16 mouse cellular contexts compared by ENCODE assay signal in genomic region chr6:148751400-148751799, GRCm38 (mm10).
DNase-seq lines count a peak whose midpoint lies in the region; ATAC-seq and TF ChIP-seq lines count a peak whose summit lies in the region.
"Had no signal": no experiment of that assay in that cellular context is flagged by ENCODE, and none has a peak within 500 bp of the region (broad histone marks: within the 10 kb centered on the region; RNA-seq: fewer than 3 reads in every experiment).

No protein-coding gene starts in this region.

- peak; percentile 60; the same call in 1 of the 2 replicates for TF ChIP-seq CTCF in kidney, postnatal 0 days (IDR thresholded peaks at IDR 0.05; ENCODE audit: low read depth)

- H3K27ac ChIP-seq in embryonic facial prominence, embryonic 11.5 days (replicated peaks; ENCODE audit: low read depth, low read length), result no peak overlapping the region
- no peak overlapping the region for H3K27ac ChIP-seq in embryonic facial prominence, embryonic 10.5 days (replicated peaks)
- H3K27ac ChIP-seq in kidney, postnatal 0 days, result no peak overlapping the region
- no peak overlapping the region for H3K27ac ChIP-seq in kidney, embryonic 15.5 days
- no peak overlapping the region for H3K27ac ChIP-seq in neural tube, embryonic 14.5 days (ENCODE audit: low read depth, low read length)
- no peak overlapping the region for H3K27ac ChIP-seq in neural tube, embryonic 15.5 days (replicated peaks)
- H3K27ac ChIP-seq in kidney, embryonic 14.5 days (ENCODE audit: low read depth, low read length), result no peak overlapping the region
- H3K27ac ChIP-seq: limb, embryonic 12.5 days had no signal

- no peak overlapping the region for H3K4me2 ChIP-seq in embryonic facial prominence, embryonic 11.5 days (ENCODE audit: low read depth, low read length)
- H3K4me2 ChIP-seq in kidney, postnatal 0 days (ENCODE audit: low read length), result no peak overlapping the region
- no peak overlapping the region for H3K4me2 ChIP-seq in kidney, embryonic 15.5 days
- H3K4me2 ChIP-seq in neural tube, embryonic 14.5 days (ENCODE audit: low read depth, low read length), result no peak overlapping the region
- no peak overlapping the region for H3K4me2 ChIP-seq in neural tube, embryonic 15.5 days
- no peak overlapping the region for H3K4me2 ChIP-seq in kidney, embryonic 14.5 days (replicated peaks; ENCODE audit: low read depth, low read length)
- H3K4me2 ChIP-seq: limb, embryonic 12.5 days had no signal

- H3K4me1 ChIP-seq in embryonic facial prominence, embryonic 11.5 days (ENCODE audit: control insufficient read depth, insufficient read depth, low read length), result no peaks in the 10 kb centered on the region
- H3K4me1 ChIP-seq in embryonic facial prominence, embryonic 10.5 days, result no peaks in the 10 kb centered on the region
- H3K4me1 ChIP-seq in kidney, postnatal 0 days (replicated peaks; ENCODE audit: insufficient read depth, low read length), result no peaks in the 10 kb centered on the region
- no peaks in the 10 kb centered on the region for H3K4me1 ChIP-seq in kidney, embryonic 15.5 days
- no peaks in the 10 kb centered on the region for H3K4me1 ChIP-seq in neural tube, embryonic 14.5 days (ENCODE audit: control insufficient read depth, insufficient read depth, low read length)
- no peaks in the 10 kb centered on the region for H3K4me1 ChIP-seq in neural tube, embryonic 15.5 days
- H3K4me1 ChIP-seq in kidney, embryonic 14.5 days (ENCODE audit: control insufficient read depth, insufficient read depth, low read length), result no peaks in the 10 kb centered on the region
- H3K4me1 ChIP-seq: limb, embryonic 12.5 days had no signal

- no peak for ATAC-seq in embryonic facial prominence, embryonic 11.5 days (replicated peaks; ENCODE audit: insufficient number of reproducible peaks, low FRiP score, low TSS enrichment, low read depth)
- ATAC-seq in kidney, postnatal 0 days (replicated peaks; ENCODE audit: low FRiP score, low read depth), result no peak
- no peak for ATAC-seq in kidney, embryonic 15.5 days (replicated peaks; ENCODE audit: low FRiP score)
- ATAC-seq in neural tube, embryonic 14.5 days (ENCODE audit: low read depth), result peak; percentile 58; the same call in 1 of the 2 replicates
- no peak for ATAC-seq in neural tube, embryonic 15.5 days (ENCODE audit: low FRiP score)
- ATAC-seq in kidney, embryonic 14.5 days (ENCODE audit: low FRiP score, low TSS enrichment), result no peak

- no peak overlapping the region for H3K9ac ChIP-seq in embryonic facial prominence, embryonic 11.5 days (replicated peaks; ENCODE audit: low read length)
- no peak overlapping the region for H3K9ac ChIP-seq in kidney, postnatal 0 days (ENCODE audit: low read depth, low read length)
- no peak overlapping the region for H3K9ac ChIP-seq in kidney, embryonic 15.5 days
- H3K9ac ChIP-seq in neural tube, embryonic 14.5 days (replicated peaks; ENCODE audit: low read depth, low read length), result no peak overlapping the region
- no peak overlapping the region for H3K9ac ChIP-seq in neural tube, embryonic 15.5 days (replicated peaks)
- H3K9ac ChIP-seq in kidney, embryonic 14.5 days (ENCODE audit: low read depth, low read length), result no peak overlapping the region
- H3K9ac ChIP-seq: limb, embryonic 12.5 days had no signal

- DNase-seq in embryonic facial prominence, embryonic 11.5 days (ENCODE audit: low spot score), result peak; percentile 13
- no peak for DNase-seq in embryonic facial prominence, embryonic 10.5 days (ENCODE audit: low spot score)
- DNase-seq in kidney, postnatal 0 days (ENCODE audit: low spot score), result peak; percentile 71
- DNase-seq in telencephalon, adult 2 months (ENCODE audit: low read depth, low spot score), result peak; percentile 40
- DNase-seq: adrenal gland, postnatal 14 days; cerebellum, adult 9-10 months; gastrocnemius, postnatal 10 days; heart, postnatal 36 days; kidney, postnatal 25 days; lung, postnatal 36 days; spleen, adult 18-20 months had no signal

- no peaks in the 10 kb centered on the region for H3K27me3 ChIP-seq in embryonic facial prominence, embryonic 11.5 days (ENCODE audit: control insufficient read depth, insufficient read depth, low read length)
- H3K27me3 ChIP-seq in embryonic facial prominence, embryonic 10.5 days (replicated peaks; ENCODE audit: low read depth, poor library complexity, severe bottlenecking), result no peaks in the 10 kb centered on the region
- no peaks in the 10 kb centered on the region for H3K27me3 ChIP-seq in kidney, postnatal 0 days (ENCODE audit: insufficient read depth, low read length)
- H3K27me3 ChIP-seq in kidney, embryonic 15.5 days, result no peaks in the 10 kb centered on the region
- no peaks in the 10 kb centered on the region for H3K27me3 ChIP-seq in neural tube, embryonic 14.5 days (ENCODE audit: control insufficient read depth, insufficient read depth, low read length)
- no peaks in the 10 kb centered on the region for H3K27me3 ChIP-seq in neural tube, embryonic 15.5 days (replicated peaks)
- no peaks in the 10 kb centered on the region for H3K27me3 ChIP-seq in kidney, embryonic 14.5 days (ENCODE audit: control insufficient read depth, insufficient read depth, low read length)
- H3K27me3 ChIP-seq: limb, embryonic 12.5 days had no signal

- 77% methylated on average over 2 of the region's 2 CpGs for WGBS in embryonic facial prominence, embryonic 11.5 days
- WGBS in embryonic facial prominence, embryonic 10.5 days, result 78% methylated on average over 2 of the region's 2 CpGs
- WGBS in kidney, postnatal 0 days, result 87% methylated on average over 2 of the region's 2 CpGs
- WGBS in kidney, embryonic 15.5 days, result 81% methylated on average over 2 of the region's 2 CpGs
- WGBS in neural tube, embryonic 14.5 days, result 86% methylated on average over 2 of the region's 2 CpGs
- WGBS in neural tube, embryonic 15.5 days, result 89% methylated on average over 2 of the region's 2 CpGs
- WGBS in kidney, embryonic 14.5 days, result 88% methylated on average over 2 of the region's 2 CpGs

- H3K4me3 ChIP-seq in embryonic facial prominence, embryonic 11.5 days (ENCODE audit: low read depth, low read length), result no peak overlapping the region
- H3K4me3 ChIP-seq in embryonic facial prominence, embryonic 10.5 days, result no peak overlapping the region
- no peak overlapping the region for H3K4me3 ChIP-seq in kidney, postnatal 0 days (replicated peaks; ENCODE audit: low read depth, low read length)
- no peak overlapping the region for H3K4me3 ChIP-seq in kidney, embryonic 15.5 days (replicated peaks)
- no peak overlapping the region for H3K4me3 ChIP-seq in neural tube, embryonic 14.5 days (ENCODE audit: low read depth, low read length)
- no peak overlapping the region for H3K4me3 ChIP-seq in neural tube, embryonic 15.5 days (replicated peaks)
- H3K4me3 ChIP-seq in kidney, embryonic 14.5 days (ENCODE audit: low read length), result no peak overlapping the region
- H3K4me3 ChIP-seq: limb, embryonic 12.5 days had no signal

- no peaks in the 10 kb centered on the region for H3K9me3 ChIP-seq in embryonic facial prominence, embryonic 11.5 days (replicated peaks; ENCODE audit: control insufficient read depth, low read length)
- H3K9me3 ChIP-seq in embryonic facial prominence, embryonic 10.5 days, result no peaks in the 10 kb centered on the region
- H3K9me3 ChIP-seq in kidney, postnatal 0 days (replicated peaks; ENCODE audit: low read length), result no peaks in the 10 kb centered on the region
- H3K9me3 ChIP-seq in kidney, embryonic 15.5 days (replicated peaks), result no peaks in the 10 kb centered on the region
- no peaks in the 10 kb centered on the region for H3K9me3 ChIP-seq in neural tube, embryonic 14.5 days (ENCODE audit: control insufficient read depth, low read length)
- H3K9me3 ChIP-seq in neural tube, embryonic 15.5 days (replicated peaks), result no peaks in the 10 kb centered on the region
- no peaks in the 10 kb centered on the region for H3K9me3 ChIP-seq in kidney, embryonic 14.5 days (ENCODE audit: control insufficient read depth, low read length)
- H3K9me3 ChIP-seq: limb, embryonic 12.5 days had no signal

- H3K36me3 ChIP-seq in embryonic facial prominence, embryonic 11.5 days (replicated peaks; ENCODE audit: control insufficient read depth, insufficient read depth, low read depth, low read length), result no peaks in the 10 kb centered on the region
- H3K36me3 ChIP-seq in embryonic facial prominence, embryonic 10.5 days (replicated peaks), result no peaks in the 10 kb centered on the region
- no peaks in the 10 kb centered on the region for H3K36me3 ChIP-seq in kidney, postnatal 0 days (ENCODE audit: insufficient read depth, low read length)
- H3K36me3 ChIP-seq in kidney, embryonic 15.5 days, result no peaks in the 10 kb centered on the region
- H3K36me3 ChIP-seq in neural tube, embryonic 14.5 days (ENCODE audit: control insufficient read depth, insufficient read depth, low read length), result no peaks in the 10 kb centered on the region
- H3K36me3 ChIP-seq in neural tube, embryonic 15.5 days, result no peaks in the 10 kb centered on the region
- H3K36me3 ChIP-seq in kidney, embryonic 14.5 days (ENCODE audit: control insufficient read depth, insufficient read depth, low read length), result no peaks in the 10 kb centered on the region
- H3K36me3 ChIP-seq: limb, embryonic 12.5 days had no signal
